Mouse (Mus musculus): ENCODE results near the gene Mtmr4. TPM values are rescaled to one million over a fixed set of nuclear protein-coding genes. Genes with fewer than 3 reads are reported as not detected.

Mtmr4 gene
- polyA plus RNA-seq, 1 experiment from 2014 or later: 28.6 TPM

DNA sequence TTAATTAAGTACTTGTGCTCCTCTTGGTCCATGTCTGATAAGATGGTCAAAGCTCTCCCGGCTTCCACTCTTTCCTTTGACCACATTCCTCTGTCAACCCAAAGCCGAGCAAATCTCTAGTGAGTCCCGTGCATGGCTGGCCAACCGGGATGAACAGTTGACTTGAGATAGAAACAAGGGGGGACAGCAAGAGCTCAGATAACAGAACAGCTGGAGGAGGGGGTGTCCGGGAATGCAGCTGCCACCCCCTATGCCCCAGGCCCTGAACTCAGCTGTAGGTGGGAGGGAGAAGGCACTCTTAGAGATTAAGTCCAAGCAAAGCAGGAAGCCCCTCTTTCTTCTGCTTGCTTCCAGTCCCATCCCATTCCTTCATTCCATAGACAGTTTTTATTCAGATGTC lies 21.2 kb upstream of the Mtmr4 start:
- H3K4me3 ChIP-seq (replicated peaks; ENCODE audit: low read length): no peak overlapping the region
- no peaks in the 10 kb centered on the region for H3K27me3 ChIP-seq (ENCODE audit: control insufficient read depth, insufficient read depth, low read length)
- no peak overlapping the region for H3K9ac ChIP-seq (ENCODE audit: low read length)
- no peaks in the 10 kb centered on the region for H3K4me1 ChIP-seq (ENCODE audit: control insufficient read depth, insufficient read depth, low read length)
- H3K36me3 ChIP-seq (ENCODE audit: control insufficient read depth, insufficient read depth, low read length): no peaks in the 10 kb centered on the region
- H3K27ac ChIP-seq (ENCODE audit: low read length): no peak overlapping the region
- ATAC-seq (ENCODE audit: insufficient read depth, low FRiP score): no peak
- 56% methylated on average over 5 of the region's 5 CpGs for WGBS
- no peaks in the 10 kb centered on the region for H3K9me3 ChIP-seq (replicated peaks; ENCODE audit: control insufficient read depth, low read length)
- no peak overlapping the region for H3K4me2 ChIP-seq (ENCODE audit: low read depth, low read length)

DNA sequence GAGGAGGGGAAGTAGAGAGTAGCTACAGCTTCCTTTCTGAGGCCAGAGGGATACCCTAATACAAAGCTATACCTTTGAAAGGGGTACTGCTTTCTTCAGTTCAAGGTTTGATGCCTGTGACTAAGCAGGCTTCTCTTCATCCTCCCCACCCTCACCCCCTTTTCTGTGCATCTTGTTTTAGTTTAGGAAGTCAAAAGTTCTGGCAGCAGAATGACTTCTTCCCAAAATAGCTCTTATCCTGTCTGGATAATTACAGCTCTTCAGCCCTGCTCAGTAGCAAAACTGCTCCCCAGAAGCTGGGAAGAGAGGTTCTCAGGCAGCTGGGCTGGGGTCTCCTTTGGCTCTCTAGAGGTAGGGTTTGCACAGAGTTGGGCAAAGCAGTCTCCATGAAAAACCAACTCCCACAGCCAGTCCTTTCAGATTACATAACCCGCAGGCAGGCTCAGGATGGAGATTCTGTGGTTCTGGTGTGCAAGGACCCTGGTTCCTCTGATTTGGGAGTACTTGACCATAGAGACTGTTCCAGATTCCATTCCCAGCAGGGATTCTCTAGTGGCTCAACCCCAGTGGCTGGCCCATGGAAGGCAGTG lies 20.5 kb upstream of the Mtmr4 start:
- Histone ChIP-seq H3K4me1 (ENCODE audit: control insufficient read depth, insufficient read depth, low read length) (no peaks in the 10 kb centered on the region), H3K4me2 (ENCODE audit: low read depth, low read length) (no peak overlapping the region), H3K4me3 (replicated peaks; ENCODE audit: low read length) (no peak overlapping the region), H3K9me3 (replicated peaks; ENCODE audit: control insufficient read depth, low read length) (no peaks in the 10 kb centered on the region), H3K27me3 (ENCODE audit: control insufficient read depth, insufficient read depth, low read length) (no peaks in the 10 kb centered on the region), H3K36me3 (ENCODE audit: control insufficient read depth, insufficient read depth, low read length) (no peaks in the 10 kb centered on the region), H3K27ac (ENCODE audit: low read length) (no peak overlapping the region), H3K9ac (ENCODE audit: low read length) (no peak overlapping the region)
- ATAC-seq (ENCODE audit: insufficient read depth, low FRiP score): no peak
- 92% methylated on average over 1 of the region's 1 CpGs for WGBS

- Histone ChIP-seq H3K4me3 (replicated peaks; ENCODE audit: low read length) (no peak overlapping the region), H3K9me3 (replicated peaks; ENCODE audit: control insufficient read depth, low read length) (no peaks in the 10 kb centered on the region), H3K36me3 (ENCODE audit: control insufficient read depth, insufficient read depth, low read length) (no peaks in the 10 kb centered on the region), H3K27me3 (ENCODE audit: control insufficient read depth, insufficient read depth, low read length) (no peaks in the 10 kb centered on the region), H3K27ac (ENCODE audit: low read length) (no peak overlapping the region), H3K9ac (ENCODE audit: low read length) (no peak overlapping the region), H3K4me2 (ENCODE audit: low read depth, low read length) (no peak overlapping the region), H3K4me1 (ENCODE audit: control insufficient read depth, insufficient read depth, low read length) (peaks cover 5% of the 10 kb centered on the region; the same call in 1 of the 2 replicates)
- no peak for ATAC-seq (ENCODE audit: insufficient read depth, low FRiP score)
- WGBS: 64% methylated on average over 7 of the region's 7 CpGs
These were observed 18.2 kb upstream of the Mtmr4 start for GRCm38 (mm10) chr11:87573751-87574150.

GRCm38 (mm10) chr11:87574520-87575180 lies 17.3 kb upstream of the Mtmr4 start:
- 58% methylated on average over 21 of the region's 21 CpGs for WGBS
- no peaks in the 10 kb centered on the region for H3K27me3 ChIP-seq (ENCODE audit: control insufficient read depth, insufficient read depth, low read length)
- H3K9ac ChIP-seq (ENCODE audit: low read length): no peak overlapping the region
- peaks cover 5% of the 10 kb centered on the region; the same call in 1 of the 2 replicates for H3K4me1 ChIP-seq (ENCODE audit: control insufficient read depth, insufficient read depth, low read length)
- no peaks in the 10 kb centered on the region for H3K9me3 ChIP-seq (replicated peaks; ENCODE audit: control insufficient read depth, low read length)
- no peak overlapping the region for H3K4me3 ChIP-seq (replicated peaks; ENCODE audit: low read length)
- no peaks in the 10 kb centered on the region for H3K36me3 ChIP-seq (ENCODE audit: control insufficient read depth, insufficient read depth, low read length)
- no peak overlapping the region for H3K4me2 ChIP-seq (ENCODE audit: low read depth, low read length)
- no peak for ATAC-seq (ENCODE audit: insufficient read depth, low FRiP score)
- H3K27ac ChIP-seq (ENCODE audit: low read length): no peak overlapping the region

DNA sequence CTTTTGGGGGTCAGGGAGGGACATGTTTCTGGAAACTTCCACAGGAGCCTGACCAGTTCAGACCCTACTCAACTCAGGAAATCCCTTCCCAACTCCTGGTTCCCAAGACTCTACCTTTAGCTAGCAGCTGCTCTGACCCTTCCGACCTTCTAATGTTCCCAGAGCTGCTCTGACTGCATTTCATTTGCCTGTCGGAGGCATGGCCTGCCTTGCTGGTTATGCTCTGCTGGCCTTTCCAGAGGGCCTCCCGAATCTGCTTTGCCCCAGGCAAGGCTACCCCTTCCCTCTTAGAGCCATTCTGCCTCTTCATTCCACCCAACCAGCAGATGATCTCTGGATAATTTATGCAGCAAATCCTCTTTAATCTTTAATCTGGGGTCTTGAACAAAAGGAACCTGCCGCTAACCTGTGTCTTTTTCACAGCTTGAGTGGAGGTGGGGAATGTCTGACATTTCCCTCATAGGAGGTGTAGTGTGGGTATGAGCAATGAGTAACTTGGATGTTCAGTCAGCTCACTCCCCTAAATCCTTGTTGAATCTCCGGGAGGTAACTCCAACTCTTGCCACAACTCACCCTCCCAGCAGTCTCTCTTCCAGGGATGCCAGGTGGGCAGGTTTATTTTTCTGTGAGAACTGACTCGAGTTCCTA lies 14.2 kb upstream of the Mtmr4 start:
- H3K27me3 ChIP-seq (ENCODE audit: control insufficient read depth, insufficient read depth, low read length): no peaks in the 10 kb centered on the region
- peak overlapping the region; percentile 64; the same call in 1 of the 2 replicates for H3K9ac ChIP-seq (ENCODE audit: low read length)
- H3K36me3 ChIP-seq (ENCODE audit: control insufficient read depth, insufficient read depth, low read length): no peaks in the 10 kb centered on the region
- WGBS: 27% methylated on average over 6 of the region's 6 CpGs
- no peak overlapping the region for H3K27ac ChIP-seq (ENCODE audit: low read length)
- H3K4me2 ChIP-seq (ENCODE audit: low read depth, low read length): peak overlapping the region; percentile 83
- ATAC-seq (ENCODE audit: insufficient read depth, low FRiP score): no peak
- peaks cover 5% of the 10 kb centered on the region; the same call in 1 of the 2 replicates for H3K4me1 ChIP-seq (ENCODE audit: control insufficient read depth, insufficient read depth, low read length)
- H3K9me3 ChIP-seq (replicated peaks; ENCODE audit: control insufficient read depth, low read length): no peaks in the 10 kb centered on the region
- H3K4me3 ChIP-seq (replicated peaks; ENCODE audit: low read length): peak overlapping the region; percentile 56

DNA sequence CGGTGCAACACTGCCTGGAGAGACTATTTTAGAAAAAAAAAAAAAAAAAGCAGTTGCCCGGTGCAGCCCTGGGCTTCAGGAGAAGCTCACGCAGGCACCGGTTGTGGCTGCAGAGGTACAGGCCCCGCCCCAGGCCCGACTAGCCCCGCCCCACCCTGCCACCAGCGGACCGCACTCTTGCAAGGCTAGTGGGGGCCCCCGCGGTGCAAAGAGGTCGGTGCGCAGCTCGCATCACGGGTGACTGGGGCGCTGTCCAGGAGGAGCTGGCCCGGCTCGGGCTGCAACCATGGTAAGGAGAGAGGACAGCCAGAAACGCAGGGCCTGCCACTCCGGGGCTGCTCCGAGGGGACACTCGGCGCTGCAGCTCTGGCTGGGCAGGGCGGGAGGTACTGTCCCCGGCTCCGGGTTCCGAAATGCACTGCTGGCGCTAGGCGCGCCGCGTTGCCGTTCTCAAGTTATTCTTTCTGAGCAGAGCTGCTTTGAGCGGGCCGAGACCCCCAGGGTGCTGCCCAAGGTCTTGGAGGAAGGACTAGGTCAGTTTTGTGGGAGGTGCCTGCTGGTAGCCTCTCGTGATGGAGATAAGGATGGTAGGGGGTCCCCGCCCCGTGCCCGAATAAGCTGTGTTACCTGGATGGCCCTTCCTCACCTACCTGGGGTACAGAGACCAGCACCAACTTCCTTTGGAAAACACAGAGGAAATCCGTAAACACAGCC lies 13.6 kb upstream of the Mtmr4 start:
- under 1% methylated on average over 40 of the region's 40 CpGs for WGBS
- Histone ChIP-seq H3K4me3 (replicated peaks; ENCODE audit: low read length) (peak overlapping the region; percentile 56), H3K4me2 (ENCODE audit: low read depth, low read length) (peak overlapping the region; percentile 83), H3K27ac (ENCODE audit: low read length) (peak overlapping the region; percentile 29; the same call in 1 of the 2 replicates), H3K4me1 (ENCODE audit: control insufficient read depth, insufficient read depth, low read length) (peaks cover 5% of the 10 kb centered on the region; the same call in 1 of the 2 replicates), H3K36me3 (ENCODE audit: control insufficient read depth, insufficient read depth, low read length) (no peaks in the 10 kb centered on the region), H3K27me3 (ENCODE audit: control insufficient read depth, insufficient read depth, low read length) (no peaks in the 10 kb centered on the region), H3K9me3 (replicated peaks; ENCODE audit: control insufficient read depth, low read length) (no peaks in the 10 kb centered on the region), H3K9ac (ENCODE audit: low read length) (peak overlapping the region; percentile 64)
- peak; percentile 79 for ATAC-seq (ENCODE audit: insufficient read depth, low FRiP score)

GRCm38 (mm10) chr11:87578963-87579601 lies 12.9 kb upstream of the Mtmr4 start:
- Histone ChIP-seq H3K27ac (ENCODE audit: low read length) (peak overlapping the region; percentile 29; the same call in 1 of the 2 replicates), H3K4me1 (ENCODE audit: control insufficient read depth, insufficient read depth, low read length) (peaks cover 5% of the 10 kb centered on the region; the same call in 1 of the 2 replicates)
- peak; percentile 44; the same call in 1 of the 2 replicates for ATAC-seq (ENCODE audit: insufficient read depth, low FRiP score)

DNA sequence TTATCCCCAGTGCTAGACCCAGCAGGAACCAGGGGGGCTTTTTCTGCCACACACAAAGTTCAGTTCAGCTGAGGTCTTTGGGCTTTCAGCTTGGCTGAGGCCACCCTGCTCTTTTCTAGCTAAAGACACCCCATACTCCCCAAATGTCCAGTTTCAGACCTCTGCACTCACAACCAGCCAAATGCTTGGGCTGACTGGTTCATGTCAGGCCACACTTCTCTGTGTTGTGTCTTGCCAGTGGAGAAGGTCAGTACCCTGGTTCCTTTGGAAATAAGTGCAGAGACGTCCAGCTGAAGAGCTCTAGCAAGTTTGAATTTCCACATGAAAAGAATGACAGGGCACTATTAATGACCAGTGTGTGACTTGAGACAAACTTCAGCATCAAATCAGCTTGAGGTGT lies 12.2 kb upstream of the Mtmr4 start:
- Histone ChIP-seq H3K27me3 (ENCODE audit: control insufficient read depth, insufficient read depth, low read length) (no peaks in the 10 kb centered on the region), H3K4me1 (ENCODE audit: control insufficient read depth, insufficient read depth, low read length) (peaks cover 5% of the 10 kb centered on the region; the same call in 1 of the 2 replicates), H3K9me3 (replicated peaks; ENCODE audit: control insufficient read depth, low read length) (no peaks in the 10 kb centered on the region), H3K4me3 (replicated peaks; ENCODE audit: low read length) (no peak overlapping the region), H3K27ac (ENCODE audit: low read length) (peak overlapping the region; percentile 13; the same call in 1 of the 2 replicates), H3K9ac (ENCODE audit: low read length) (no peak overlapping the region), H3K4me2 (ENCODE audit: low read depth, low read length) (no peak overlapping the region), H3K36me3 (ENCODE audit: control insufficient read depth, insufficient read depth, low read length) (no peaks in the 10 kb centered on the region)
- WGBS: 53% methylated on average over 1 of the region's 1 CpGs
- no peak for ATAC-seq (ENCODE audit: insufficient read depth, low FRiP score)

More at GRCm38 (mm10) chr11:87578963-87579601, 12.9 kb upstream of the Mtmr4 start:
- no peaks in the 10 kb centered on the region for H3K9me3 ChIP-seq (replicated peaks; ENCODE audit: control insufficient read depth, low read length)
- WGBS: 21% methylated on average over 10 of the region's 10 CpGs
- peak overlapping the region; percentile 56 for H3K4me3 ChIP-seq (replicated peaks; ENCODE audit: low read length)
- no peaks in the 10 kb centered on the region for H3K36me3 ChIP-seq (ENCODE audit: control insufficient read depth, insufficient read depth, low read length)
- peak overlapping the region; percentile 83 for H3K4me2 ChIP-seq (ENCODE audit: low read depth, low read length)
- H3K27me3 ChIP-seq (ENCODE audit: control insufficient read depth, insufficient read depth, low read length): no peaks in the 10 kb centered on the region
- H3K9ac ChIP-seq (ENCODE audit: low read length): peak overlapping the region; percentile 64; the same call in 1 of the 2 replicates

Data from stomach, embryonic 16.5 days (tissue).